Mouse (Mus musculus): ENCODE measurements at regions not wholly inside any gene's neighbourhood (a gene's known extent, or its start where the extent isn't known, plus 50 kb on each side); places are given as distances from the start of the nearest gene placed in this dataset.

DNA sequence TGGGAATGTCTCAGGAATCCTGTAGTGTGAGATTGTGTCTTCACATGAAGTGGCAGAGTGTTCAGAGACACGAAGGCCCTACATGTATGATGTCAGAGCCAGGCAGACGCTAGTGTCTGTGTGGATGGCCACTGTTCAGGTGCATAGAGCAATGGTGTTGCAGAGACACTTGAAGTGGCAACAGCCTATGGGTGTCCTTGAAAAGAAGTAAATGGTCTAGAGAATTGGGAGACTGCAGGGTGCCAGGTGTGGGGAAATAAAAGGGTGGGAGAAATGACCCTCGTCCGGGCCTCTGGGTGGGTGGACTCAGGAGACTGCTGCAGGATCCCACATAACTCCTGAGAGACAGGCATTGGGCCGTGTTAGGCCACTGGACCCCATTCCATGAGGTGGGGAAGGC lies 127.8 kb upstream of the Peli2 start:
- no peak for DNase-seq (ENCODE audit: low spot score)

DNA sequence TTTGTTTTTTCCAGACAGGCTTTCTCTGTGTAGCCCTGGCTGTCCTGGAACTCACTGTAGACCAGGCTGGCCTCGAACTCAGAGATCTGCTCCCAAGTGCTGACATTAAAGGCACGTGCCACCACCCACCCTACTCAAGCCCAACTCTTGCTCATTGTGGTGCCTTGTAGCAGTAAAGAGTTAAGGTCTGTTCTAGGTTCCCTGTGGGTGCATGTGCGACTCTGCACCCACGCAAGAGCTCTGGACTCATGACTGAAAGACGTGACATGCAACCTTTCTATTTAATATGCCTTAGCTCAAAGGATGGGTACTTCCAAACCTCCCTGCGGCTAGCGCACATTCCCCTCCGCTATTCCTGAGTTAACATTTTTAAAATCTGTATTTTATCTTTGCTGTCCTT lies 121.7 kb upstream of the Peli2 start:
- DNase-seq (ENCODE audit: low spot score), result no peak

DNA sequence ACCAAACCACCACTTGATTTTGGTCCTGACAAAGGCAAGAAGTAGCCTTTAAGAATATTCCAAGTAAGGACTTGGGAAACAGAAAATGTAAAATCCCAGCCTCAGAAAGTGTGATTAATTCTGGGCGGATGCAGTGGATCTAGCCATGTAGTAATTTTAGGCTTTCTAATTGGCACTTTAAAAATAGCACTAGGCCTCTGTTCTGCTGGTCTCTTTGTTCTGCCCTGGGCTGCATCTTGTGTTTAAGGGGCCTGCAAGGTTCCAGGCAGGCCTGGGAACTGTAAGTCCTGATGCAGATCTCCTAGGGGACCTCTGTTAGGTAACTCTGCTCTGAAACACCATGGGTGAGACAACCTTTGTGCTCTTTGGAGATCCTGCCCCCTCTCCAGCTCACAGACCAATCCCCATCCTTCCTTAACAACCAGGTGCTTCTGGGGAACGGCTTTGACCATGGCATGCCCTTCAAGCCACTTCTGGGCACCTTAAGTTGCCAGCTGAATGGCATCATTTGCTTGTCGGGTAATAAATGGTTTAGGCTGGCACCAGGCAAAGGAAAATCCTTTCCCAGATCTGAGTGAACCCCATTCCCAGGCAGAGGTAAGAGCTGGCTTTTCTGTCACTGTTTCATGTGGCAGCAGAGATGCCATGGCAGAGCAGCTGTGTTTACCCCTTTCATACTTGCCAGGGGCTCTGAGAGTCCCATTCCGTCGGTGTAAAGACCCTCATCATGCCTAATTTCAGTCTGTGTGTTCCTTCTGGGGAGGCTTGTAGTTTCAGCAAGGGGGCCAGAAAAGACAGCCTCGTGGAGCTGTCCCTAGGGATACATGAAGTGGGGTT lies 115.3 kb upstream of the Peli2 start:
- DNase-seq (ENCODE audit: low spot score), result no peak

DNA sequence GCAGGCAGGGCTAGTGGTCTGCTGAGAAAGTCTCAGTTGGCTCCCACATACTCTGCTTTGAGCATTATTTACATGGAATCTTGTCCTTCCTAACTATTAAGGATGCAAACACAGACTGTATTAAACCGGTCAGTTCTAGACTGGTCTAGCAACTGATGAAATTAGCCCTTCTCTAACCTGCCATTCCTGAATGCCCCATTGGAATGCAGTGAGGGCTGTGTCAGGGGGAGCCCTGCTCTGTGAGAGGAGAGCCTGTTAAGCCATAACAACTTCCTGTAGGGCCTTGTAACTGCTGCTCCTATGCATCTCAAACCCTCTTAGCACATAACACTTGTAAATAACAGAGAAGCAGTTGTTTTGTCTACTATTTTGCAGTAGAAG lies 114.7 kb upstream of the Peli2 start:
- no peak for DNase-seq (ENCODE audit: low spot score)

DNA sequence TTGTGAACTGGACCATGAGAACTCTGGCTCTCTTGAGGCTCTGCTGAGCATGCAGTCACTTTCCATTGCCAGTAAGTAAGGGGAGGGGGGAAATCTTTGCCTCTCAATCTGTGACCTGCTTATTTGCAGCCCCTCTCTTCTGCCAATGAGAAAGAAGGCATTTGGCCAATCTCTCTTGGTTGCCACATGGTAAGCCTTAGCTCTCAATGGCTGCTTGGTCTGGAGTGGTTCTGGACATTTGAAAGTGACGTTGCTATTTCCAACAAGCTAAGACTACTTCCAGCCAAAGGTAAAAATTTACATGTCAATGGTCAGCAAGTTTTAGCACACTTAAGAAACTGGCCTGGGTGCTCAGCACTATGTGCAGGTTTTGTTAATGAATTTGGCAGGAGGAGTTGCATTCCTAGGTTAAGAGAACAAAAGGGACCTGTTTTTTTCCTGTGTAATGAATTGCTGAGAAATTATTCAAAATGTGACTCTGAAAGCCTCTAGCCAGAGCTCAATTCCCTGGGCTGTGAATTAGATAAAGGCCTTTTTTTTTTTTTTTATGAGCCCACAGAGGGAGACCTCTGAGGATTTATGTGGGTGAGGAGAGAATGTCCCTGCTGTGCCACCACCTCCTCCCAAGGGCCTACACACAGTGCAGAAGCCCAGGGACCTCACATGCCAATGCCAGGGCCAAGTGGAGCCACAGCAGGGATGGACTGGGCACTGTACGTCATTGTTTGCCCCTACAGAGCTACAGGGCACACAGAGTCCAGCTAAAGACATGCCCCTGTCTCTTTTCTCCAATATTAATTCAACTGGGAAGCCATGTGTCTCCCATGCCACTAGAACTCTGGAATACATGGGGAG lies 108.0 kb upstream of the Peli2 start:
- DNase-seq (ENCODE audit: low spot score), result no peak

DNA sequence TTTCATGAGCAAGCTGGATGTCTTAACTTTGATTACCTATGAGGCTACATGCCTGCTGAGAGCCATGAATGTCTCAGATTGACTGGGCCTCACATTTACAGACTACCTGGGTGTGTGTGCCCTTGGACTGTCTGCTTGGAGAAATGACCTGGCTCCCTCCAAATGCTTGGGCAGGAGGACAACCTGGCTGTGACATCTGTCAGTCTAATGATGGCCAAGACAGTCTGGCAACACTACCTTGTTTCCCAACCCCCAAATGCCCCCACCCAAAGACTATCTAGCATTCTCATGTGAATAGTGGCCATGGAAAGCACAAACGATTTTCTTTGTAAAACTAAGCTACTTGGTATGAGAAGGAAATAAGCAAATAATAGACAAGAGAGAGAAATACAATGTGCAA lies 107.2 kb upstream of the Peli2 start:
- no peak for DNase-seq (ENCODE audit: low spot score)

DNA sequence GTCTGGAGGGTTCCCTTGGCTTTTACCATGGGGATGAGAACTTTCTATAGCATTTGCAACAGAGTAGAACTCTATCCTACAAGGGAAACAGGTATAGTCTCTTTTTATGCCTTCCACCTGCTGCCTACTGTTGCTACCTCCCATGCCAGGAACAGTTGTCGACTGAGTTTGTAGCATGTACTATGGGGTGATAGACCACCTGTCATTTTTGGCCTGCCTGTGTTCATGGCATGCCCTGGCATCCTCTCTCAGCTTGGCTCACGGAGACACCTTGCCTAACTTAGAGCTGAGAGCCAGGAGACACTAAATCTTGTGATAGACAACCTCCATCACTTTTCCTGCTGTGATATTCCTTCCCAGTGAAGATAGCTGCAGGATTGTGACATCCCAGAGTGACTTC lies 105.8 kb upstream of the Peli2 start:
- no peak for DNase-seq (ENCODE audit: low spot score)

DNA sequence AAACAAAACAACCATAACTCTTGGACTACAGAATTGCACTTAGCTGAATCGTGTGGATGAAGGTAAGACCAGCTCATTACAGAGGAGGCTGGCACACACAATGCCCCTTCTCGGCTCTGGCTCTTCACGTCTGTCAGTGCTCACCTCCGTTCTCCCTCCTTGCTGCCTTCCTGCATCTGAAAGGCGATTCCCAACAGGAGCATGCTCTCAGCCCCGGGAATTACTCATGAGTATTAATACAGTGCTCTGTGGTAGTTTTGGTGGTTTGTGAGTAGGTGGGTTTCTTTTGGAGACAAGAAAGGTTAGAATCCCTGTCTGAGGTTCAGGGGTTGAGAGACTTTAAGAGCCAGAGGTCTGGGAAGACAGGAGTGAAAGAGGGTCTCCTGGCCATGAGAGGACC lies 102.7 kb upstream of the Peli2 start:
- no peak for DNase-seq (ENCODE audit: low spot score)

DNA sequence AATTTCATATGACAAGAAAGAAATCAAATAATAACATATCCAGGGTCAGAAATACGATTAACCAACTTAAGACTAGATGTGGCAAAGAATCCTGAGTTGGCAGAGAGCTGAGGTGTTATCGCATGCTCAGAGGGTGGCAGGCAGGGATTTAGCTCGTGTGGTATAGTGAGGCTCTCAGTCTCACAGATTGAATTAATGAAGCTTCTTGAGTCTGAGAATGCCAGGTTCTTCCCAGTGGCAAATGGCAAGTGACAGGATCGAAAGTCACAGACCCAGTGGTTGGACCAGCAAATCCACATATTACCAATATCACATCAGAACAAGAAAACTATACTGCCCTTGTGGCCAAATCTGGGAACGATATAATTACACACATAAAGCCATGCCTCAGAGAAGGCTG lies 101.3 kb upstream of the Peli2 start:
- no peak for DNase-seq (ENCODE audit: low spot score)

DNA sequence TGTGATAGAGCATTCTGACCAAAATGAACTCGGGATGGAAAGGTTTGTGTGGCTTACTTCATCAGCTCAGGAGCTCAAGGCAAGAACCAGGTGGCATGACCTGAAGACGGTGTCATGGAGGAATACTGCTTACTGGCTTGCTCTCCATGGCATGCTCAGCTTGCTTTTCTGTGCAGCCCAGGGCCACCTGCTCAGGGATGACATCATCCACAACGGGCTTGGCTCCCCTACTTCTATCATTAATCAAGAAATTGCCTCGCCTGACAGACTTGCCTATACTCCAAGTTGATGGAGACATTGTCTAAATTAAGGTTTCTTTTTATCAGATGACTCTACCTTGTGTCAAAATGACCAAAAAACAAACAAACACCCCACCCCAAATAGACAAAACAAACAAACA lies 98.4 kb upstream of the Peli2 start:
- DNase-seq (ENCODE audit: low spot score), result no peak

DNA sequence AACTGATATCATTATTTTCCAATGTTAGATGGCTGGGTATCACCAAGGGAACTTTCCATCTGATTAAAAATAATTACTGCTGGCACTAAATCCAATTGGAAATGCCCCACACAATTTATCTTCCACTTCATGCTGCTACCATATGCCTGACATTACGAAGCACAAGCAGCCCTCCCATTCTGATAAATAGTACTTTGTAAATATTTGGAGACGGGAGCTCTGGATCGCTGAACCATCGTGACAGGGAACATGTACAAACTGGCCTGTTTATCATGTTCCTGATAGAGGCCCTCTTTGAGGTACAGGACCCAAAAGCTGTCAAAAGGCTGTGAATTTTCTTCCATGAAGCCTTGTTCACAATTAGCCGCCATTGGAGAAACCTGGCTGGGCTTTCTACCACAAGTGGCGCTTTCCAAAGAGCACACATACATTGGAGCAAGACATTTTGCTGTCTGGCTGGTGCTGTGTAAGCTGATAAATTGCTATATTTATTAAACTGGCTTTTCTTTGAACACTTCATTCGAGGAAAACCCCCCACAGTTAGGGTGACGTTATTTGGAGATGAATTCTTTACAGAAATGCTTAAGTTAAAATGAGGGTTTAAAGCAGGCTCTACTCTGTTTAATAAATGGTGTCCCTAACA lies 96.5 kb upstream of the Peli2 start:
- no peak for DNase-seq (ENCODE audit: low spot score)

DNA sequence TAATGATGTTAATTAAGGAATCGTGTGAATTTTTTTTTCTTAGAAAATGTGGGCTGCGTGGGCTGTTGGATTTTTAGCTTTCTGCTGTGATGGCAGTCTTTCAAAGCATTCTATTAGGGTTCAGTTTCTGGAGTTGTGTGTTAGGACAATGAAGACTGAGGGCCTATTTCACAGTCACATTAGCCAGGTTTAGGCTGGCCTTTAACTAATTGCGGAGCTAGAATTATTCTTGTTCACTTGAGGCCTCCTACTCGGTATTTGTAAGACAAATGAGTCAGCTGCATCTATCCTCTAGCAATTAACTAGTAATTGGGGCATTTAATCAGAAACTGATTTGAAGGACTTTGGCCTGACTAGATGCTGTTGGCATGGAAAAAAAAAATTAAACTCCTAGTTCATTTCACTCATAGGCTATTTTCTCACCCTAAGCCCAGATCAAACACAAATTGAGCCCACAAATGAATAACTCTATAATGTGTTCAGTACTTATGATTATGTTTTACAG lies 81.3 kb upstream of the Peli2 start:
- DNase-seq (ENCODE audit: low spot score), result no peak

DNA sequence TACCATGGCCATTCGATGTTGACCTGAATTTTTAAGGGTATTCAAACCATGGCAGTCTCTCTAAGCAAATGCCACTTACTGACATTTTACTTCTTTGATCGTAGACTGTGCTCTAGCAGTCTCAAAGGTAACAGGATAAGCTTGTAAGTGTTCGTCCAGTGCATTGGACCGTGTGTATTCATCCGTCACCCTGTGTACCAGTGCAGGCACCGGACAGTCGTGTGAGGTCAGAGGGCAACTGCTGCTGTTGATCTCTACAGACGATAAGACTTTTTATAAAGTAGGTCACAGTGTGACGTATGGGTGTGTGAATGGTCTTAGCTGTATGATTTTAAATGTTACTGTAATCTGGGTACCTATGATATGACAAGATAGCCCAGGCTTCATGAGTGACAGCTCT lies 74.5 kb upstream of the Peli2 start:
- DNase-seq (ENCODE audit: low spot score), result no peak

DNA sequence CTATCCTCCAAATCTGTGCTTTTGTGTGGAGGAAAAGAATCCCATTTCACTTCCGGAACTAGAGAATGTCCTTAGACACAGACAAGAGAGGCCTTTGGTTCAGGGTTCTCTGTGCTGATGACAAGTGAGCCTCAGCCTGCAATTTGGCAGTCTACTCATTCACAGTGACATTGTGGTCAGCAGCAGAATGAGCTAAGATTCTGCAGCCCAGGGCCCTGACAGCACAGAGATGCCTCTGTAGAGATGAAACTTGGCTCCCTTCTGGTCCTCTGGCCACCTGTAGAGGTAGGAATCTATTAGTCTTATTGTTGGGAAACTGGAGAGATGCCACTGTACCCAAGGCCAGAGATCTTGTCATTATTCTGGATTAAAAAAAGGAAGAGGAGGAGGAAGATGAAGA lies 73.8 kb upstream of the Peli2 start:
- DNase-seq (ENCODE audit: low spot score), result no peak

DNA sequence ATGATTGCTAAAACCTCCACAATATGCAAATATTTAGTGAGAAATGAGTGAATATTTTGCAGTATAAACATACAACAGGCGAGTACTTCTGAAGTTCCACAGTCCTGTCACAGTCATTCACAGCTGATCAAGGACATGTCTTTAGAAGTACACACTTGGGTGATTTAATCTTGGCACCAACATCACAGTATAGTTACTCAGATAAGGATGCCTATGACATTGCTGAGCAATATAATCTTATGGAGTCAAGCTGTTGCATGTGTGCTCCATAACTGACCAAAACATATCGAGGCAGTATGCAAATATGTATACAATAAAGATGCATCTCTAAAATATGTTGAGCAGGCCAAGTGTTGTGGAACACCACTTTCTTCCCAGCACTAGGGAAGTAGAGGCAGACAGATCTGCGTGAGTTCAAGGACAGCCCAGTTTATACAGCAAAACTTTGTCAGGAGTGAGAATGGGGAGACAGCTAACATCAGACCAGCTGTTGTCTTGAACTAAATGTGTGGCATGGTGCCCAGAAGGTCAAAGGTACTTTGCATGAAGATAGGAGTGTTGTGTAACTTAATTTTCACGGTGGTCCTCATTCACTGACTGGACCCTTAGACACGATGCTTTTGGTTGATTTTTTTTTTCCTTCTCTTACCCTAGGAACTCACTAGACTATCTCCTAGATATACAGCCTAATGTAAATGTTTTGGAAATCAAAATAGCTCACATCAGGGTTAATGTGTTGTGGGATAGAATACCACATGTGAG lies 70.7 kb upstream of the Peli2 start:
- no peak for DNase-seq (ENCODE audit: low spot score)

DNA sequence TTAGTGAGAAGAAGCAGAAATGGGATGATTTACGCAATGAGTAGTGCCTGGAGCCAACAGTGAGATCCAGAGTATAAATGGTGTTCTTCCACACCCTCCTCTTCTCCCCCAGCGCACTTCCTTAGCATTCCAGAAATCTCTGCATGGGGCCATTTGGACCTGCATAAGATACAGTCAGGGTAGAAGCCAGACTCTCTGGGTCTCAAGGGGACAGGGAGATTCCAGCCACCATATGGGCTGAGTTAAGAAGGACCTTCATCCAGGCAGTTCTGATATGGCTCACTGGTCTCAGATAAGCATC lies 70.2 kb upstream of the Peli2 start:
- DNase-seq (ENCODE audit: low spot score), result no peak

DNA sequence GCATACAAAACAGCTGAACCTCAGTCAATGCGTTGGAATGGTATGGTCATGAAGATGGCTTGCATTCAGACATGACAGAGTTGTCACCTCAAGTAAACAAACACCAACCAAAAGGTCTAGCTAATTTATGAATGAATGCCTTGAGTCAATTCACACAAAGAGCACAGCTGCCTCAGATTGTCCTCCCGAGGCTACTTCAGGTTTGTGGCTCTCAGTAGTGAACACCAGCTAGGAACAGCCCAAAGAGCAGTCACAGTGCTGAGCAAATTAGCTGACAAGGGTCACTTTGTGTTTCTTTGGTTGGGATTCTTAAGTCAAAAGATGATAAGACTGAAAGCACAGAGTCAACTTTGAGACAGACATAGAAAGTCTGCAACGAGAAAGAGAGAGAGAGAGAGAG lies 68.7 kb upstream of the Peli2 start:
- DNase-seq (ENCODE audit: low spot score), result no peak

DNA sequence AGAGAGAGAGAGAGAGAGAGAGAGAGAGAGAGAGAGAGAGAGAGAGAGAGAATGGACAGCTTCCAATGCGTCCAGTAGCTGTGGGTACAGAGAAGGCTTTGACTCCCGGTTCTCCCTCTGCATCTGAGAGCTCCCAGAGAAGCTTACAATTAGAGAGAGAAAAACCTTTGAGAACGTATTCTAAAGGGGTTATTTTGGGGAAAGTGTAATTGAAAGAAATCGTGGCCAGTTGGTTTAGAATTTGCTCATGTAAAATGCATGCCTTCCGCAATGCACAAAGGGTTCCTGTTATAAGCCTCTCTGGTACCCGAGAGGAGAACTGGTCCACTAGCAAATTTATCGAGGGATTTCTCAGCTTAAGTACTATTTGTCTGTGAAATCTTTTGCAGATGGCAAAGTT lies 68.2 kb upstream of the Peli2 start:
- DNase-seq (ENCODE audit: low spot score), result no peak

DNA sequence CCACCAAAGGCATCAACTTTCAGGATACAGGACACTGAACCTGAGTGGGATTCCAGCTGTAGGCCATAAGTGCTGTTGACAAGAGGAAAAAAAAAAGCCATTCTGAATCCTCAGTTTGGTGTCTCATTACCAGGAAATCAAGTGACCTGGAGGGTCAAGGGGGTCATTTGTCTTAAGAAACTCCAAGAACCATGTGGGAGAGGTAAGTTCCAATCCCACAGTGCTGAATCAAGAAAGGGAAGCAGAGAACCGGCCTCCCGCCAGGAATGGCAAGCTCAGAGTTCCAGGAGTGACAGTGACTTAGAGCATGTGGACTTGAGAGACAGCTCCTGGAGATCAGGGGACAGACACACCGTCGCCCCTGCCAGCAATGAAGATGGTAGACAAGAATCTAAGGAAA lies 67.5 kb upstream of the Peli2 start:
- no peak for DNase-seq (ENCODE audit: low spot score)

DNA sequence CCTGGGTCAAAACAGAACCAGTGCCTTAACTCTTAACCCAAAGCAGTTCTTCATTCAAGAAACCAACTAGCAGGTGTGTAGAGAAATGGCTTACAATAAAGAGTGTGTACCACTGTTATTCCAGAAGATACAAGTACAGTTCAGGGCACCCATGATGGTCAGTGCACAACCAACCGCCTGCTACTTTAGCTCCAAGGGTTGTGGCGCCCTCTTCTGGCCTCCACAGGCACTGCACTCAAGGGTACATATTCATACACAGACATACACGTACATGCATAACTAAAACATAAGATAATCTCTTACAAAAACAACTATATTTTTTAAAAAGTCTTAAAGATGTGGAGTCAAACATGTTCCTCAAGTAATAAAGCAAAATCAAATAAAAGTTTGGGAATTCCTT lies 65.9 kb upstream of the Peli2 start:
- no peak for DNase-seq (ENCODE audit: low spot score)

DNA sequence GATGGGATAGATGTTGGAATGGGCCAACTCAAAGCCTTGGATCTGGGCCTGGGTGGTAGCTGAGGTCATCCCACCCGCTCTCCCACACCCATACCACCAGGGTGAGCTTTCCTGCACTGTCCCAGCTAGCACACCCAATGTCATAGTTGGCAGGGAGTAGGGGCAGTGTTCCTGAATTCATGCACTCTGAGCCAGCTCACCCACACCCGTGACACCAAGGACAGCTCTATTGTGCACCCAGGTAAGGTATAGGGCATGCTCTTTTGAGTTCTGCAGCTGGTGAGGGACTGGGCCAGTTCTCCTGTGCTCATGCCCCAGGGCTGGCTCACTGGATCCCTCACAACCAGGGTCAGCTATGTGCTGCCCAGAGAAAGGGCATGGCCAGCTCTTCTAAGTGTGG lies 64.8 kb upstream of the Peli2 start:
- DNase-seq (ENCODE audit: low spot score), result no peak

DNA sequence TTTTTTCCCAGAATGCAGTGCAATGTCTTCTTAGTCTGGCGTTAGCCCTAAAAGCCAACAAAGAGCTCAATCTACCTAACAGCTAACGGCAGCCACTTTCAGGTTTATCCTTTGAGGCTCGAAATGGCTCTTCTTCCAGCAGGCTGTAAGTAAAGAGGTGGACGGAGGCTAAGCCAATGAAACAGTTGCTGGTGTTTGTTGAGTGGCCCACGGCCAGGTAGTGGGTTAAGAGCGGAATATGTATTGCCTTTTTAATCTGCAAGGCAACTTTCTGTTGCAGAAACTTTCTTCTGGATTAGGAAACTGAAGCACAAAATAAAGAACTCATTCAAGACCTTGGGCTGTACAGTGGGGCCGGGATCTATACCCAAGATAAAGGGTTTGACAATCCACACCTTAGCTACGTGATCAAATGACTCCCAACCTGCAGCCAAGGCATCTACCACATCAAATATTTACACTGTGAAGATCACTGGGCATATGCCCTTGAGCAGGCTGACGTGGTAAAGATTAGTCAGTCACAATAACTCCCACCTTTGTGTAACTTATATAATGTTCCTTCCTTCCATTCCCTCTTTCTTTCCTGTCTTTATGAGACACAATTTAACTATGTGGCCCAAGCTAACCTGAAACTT lies 62.3 kb upstream of the Peli2 start:
- no peak for DNase-seq (ENCODE audit: low spot score)
